Mouse (Mus musculus): ENCODE results near the gene Col1a1. TPM values are rescaled to one million over a fixed set of nuclear protein-coding genes. Genes with fewer than 3 reads are reported as not detected.

Gene Col1a1
- polyA plus RNA-seq, 1 experiment from 2014 or later: 7.4 TPM

DNA sequence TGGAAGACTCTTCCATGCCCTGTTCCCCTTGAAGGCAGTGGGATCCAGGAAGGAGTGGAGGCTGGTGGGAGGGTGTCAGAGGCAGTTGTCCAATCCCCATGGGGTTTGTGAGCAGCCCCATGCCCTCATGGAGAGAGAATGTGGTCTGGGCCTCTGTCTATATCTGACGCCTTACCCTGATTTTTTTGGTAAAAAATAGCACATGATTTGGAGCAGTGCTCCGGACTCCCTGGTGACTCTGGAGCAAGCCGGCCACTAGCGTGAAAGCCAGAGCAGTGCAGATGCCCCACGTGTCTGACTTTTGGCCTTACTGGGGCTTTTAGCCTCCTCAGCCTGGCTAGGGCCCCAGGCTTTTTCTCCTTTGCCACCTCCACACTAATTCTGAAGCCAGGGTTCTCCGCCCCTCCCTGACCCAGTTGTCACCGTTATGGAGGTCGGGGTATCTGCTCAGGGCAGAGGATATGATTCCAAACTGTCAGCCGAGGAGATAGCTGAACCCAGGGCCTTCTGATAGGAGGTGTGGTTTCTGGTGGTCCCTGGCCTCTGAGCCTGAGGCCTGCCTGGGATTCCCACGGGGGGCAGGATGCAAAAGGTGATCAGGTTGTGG, 58.3 kb downstream of the Col1a1 start:
- peaks cover 53% of the 10 kb centered on the region for H3K4me1 ChIP-seq (ENCODE audit: control insufficient read depth, insufficient read depth, low read length)
- WGBS: 47% methylated on average over 10 of the region's 10 CpGs

DNA sequence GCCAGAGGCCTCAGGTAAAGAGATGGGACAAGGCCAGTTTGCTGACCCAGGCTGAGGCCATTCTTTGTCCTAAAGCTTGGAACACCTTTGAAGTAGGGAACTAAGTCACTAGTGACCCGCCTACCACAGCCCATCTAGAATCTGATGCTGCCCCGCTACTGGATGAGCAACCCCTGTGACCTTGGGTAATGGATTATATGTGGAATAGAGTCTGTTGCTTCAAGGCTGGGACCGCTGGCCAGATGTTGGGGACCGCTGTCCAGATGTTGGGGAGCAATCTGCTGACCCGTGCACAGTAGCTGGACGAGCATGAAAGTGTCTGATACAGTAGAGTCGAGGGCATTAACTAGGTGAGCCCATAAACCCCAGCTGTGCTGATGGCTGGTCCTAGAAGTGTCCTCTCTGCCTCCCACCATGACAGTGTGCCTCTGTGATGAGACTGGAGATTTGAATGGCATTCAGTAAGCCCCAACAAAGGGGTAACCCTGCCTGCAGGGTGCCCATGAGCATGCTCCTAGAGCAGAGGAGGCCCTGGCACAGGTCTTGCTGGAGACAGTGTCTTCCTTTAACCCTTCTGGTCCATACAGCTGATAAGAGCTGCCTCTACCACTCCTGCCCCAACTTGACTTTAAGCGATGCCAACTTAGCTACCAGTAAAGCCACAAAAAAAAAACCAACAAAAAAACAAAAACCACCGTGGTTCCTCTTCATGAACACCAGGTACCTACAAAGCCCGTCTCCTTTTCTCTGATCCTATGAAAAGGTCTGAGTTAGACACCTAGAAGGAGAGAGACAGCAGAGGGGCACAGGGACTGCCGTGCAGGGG, 59.1 kb downstream of the Col1a1 start:
- ATAC-seq (ENCODE audit: low read depth): no peak
- Histone ChIP-seq H3K27me3 (ENCODE audit: control insufficient read depth, insufficient read depth, low read length) (peaks cover 4% of the 10 kb centered on the region; the same call in 1 of the 2 replicates), H3K4me1 (ENCODE audit: control insufficient read depth, insufficient read depth, low read length) (peaks cover 50% of the 10 kb centered on the region), H3K4me3 (ENCODE audit: low read depth, low read length) (peak overlapping the region; percentile 97), H3K9me3 (ENCODE audit: control insufficient read depth, low read length) (no peaks in the 10 kb centered on the region), H3K9ac (replicated peaks; ENCODE audit: low read depth, low read length) (peak overlapping the region; percentile 98; the same call in 1 of the 2 replicates), H3K27ac (ENCODE audit: low read depth, low read length) (no peak overlapping the region), H3K4me2 (ENCODE audit: low read depth, low read length) (peak overlapping the region; percentile 100), H3K36me3 (ENCODE audit: control insufficient read depth, insufficient read depth, low read length) (peaks cover 18% of the 10 kb centered on the region)
- 78% methylated on average over 11 of the region's 11 CpGs for WGBS

More for the DNA sequence above, 58.3 kb downstream of the Col1a1 start:
- Histone ChIP-seq H3K4me2 (ENCODE audit: low read depth, low read length) (peak overlapping the region; percentile 100), H3K27ac (ENCODE audit: low read depth, low read length) (no peak overlapping the region), H3K4me3 (ENCODE audit: low read depth, low read length) (peak overlapping the region; percentile 97), H3K9me3 (ENCODE audit: control insufficient read depth, low read length) (no peaks in the 10 kb centered on the region), H3K36me3 (ENCODE audit: control insufficient read depth, insufficient read depth, low read length) (peaks cover 9% of the 10 kb centered on the region; the same call in 1 of the 2 replicates), H3K9ac (replicated peaks; ENCODE audit: low read depth, low read length) (peak overlapping the region; percentile 98), H3K27me3 (ENCODE audit: control insufficient read depth, insufficient read depth, low read length) (peaks cover 4% of the 10 kb centered on the region; the same call in 1 of the 2 replicates)
- no peak for ATAC-seq (ENCODE audit: low read depth)

DNA sequence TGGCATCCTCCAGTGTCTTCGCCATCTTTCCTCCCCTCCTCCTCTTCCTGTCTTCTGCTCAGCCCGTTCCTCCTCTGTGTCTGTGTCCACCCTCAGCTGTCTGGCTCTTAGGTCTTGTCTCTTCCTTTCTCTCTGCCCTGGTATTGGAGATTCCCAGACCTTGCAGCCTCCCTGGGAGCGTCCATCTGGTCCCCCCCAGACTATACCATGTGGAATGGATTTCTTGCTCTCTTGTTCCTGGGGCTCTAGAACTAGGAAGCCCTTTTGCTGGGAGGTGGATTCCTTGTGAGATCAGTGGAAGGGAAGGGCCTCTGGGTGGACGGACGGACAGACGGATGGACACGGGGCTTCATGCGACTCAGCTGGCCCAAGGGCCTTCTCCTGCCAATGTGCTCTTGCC, 60.1 kb downstream of the Col1a1 start:
- no peaks in the 10 kb centered on the region for H3K9me3 ChIP-seq (ENCODE audit: control insufficient read depth, low read length)
- H3K4me1 ChIP-seq (ENCODE audit: control insufficient read depth, insufficient read depth, low read length): peaks cover 52% of the 10 kb centered on the region
- peaks cover 4% of the 10 kb centered on the region; the same call in 1 of the 2 replicates for H3K27me3 ChIP-seq (ENCODE audit: control insufficient read depth, insufficient read depth, low read length)
- WGBS: 87% methylated on average over 8 of the region's 8 CpGs
- peaks cover 27% of the 10 kb centered on the region for H3K36me3 ChIP-seq (ENCODE audit: control insufficient read depth, insufficient read depth, low read length)
- no peak for ATAC-seq (ENCODE audit: low read depth)
- H3K4me2 ChIP-seq (ENCODE audit: low read depth, low read length): peak overlapping the region; percentile 100; the same call in 1 of the 2 replicates
- H3K9ac ChIP-seq (replicated peaks; ENCODE audit: low read depth, low read length): no peak overlapping the region
- H3K27ac ChIP-seq (ENCODE audit: low read depth, low read length): no peak overlapping the region
- no peak overlapping the region for H3K4me3 ChIP-seq (ENCODE audit: low read depth, low read length)

DNA sequence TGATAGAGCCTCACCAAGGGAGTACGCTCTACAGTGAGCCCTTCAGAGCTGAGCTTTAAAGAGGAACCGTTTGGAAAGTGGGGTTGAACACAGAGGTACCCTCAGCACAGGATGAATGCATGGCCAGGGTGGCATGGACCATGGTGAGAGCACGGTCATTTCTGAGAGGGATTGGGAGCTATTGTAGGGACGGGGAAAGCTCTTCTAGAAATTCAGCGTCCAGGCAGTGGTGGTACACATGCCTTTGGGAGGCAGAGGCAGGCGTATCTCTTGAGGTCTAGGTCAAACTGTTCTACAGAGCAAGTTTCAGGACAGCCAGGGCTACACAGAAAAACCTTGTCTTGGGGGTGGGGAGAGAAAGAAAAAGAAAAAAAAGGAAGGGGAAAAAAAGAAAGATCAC, 61.0 kb downstream of the Col1a1 start:
- Histone ChIP-seq H3K4me2 (ENCODE audit: low read depth, low read length) (no peak overlapping the region), H3K9me3 (ENCODE audit: control insufficient read depth, low read length) (no peaks in the 10 kb centered on the region), H3K27me3 (ENCODE audit: control insufficient read depth, insufficient read depth, low read length) (peaks cover 4% of the 10 kb centered on the region; the same call in 1 of the 2 replicates), H3K36me3 (ENCODE audit: control insufficient read depth, insufficient read depth, low read length) (peaks cover 34% of the 10 kb centered on the region), H3K27ac (ENCODE audit: low read depth, low read length) (no peak overlapping the region), H3K4me3 (ENCODE audit: low read depth, low read length) (no peak overlapping the region), H3K4me1 (ENCODE audit: control insufficient read depth, insufficient read depth, low read length) (peaks cover 52% of the 10 kb centered on the region), H3K9ac (replicated peaks; ENCODE audit: low read depth, low read length) (no peak overlapping the region)
- no peak for ATAC-seq (ENCODE audit: low read depth)
- WGBS: 99% methylated on average over 6 of the region's 6 CpGs

DNA sequence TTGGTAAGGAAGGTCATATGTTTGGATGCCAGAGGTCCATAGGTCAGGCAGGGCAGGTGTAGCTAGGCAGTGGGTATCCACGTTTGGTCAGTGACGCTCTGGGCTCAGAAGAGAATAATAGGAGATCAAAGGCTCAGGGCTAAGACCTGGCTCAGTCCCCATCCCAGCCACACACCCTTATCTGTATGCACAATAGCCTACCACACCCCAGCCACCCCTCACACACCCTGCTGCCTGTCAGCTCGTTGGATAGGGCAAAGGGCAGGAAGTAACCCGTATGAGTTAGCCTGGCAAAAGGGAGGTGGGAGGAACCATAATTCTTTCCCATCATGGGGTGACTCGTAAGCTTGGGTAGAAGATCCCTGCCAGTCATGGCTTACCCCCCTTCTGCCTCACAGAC, 61.6 kb downstream of the Col1a1 start:
- Histone ChIP-seq H3K27ac (ENCODE audit: low read depth, low read length) (no peak overlapping the region), H3K9me3 (ENCODE audit: control insufficient read depth, low read length) (no peaks in the 10 kb centered on the region), H3K4me2 (ENCODE audit: low read depth, low read length) (no peak overlapping the region; the same call in 1 of the 2 replicates), H3K27me3 (ENCODE audit: control insufficient read depth, insufficient read depth, low read length) (no peaks in the 10 kb centered on the region), H3K4me1 (ENCODE audit: control insufficient read depth, insufficient read depth, low read length) (peaks cover 49% of the 10 kb centered on the region), H3K4me3 (ENCODE audit: low read depth, low read length) (no peak overlapping the region), H3K9ac (replicated peaks; ENCODE audit: low read depth, low read length) (no peak overlapping the region), H3K36me3 (ENCODE audit: control insufficient read depth, insufficient read depth, low read length) (peaks cover 40% of the 10 kb centered on the region)
- ATAC-seq (ENCODE audit: low read depth): no peak
- 56% methylated on average over 5 of the region's 5 CpGs for WGBS

DNA sequence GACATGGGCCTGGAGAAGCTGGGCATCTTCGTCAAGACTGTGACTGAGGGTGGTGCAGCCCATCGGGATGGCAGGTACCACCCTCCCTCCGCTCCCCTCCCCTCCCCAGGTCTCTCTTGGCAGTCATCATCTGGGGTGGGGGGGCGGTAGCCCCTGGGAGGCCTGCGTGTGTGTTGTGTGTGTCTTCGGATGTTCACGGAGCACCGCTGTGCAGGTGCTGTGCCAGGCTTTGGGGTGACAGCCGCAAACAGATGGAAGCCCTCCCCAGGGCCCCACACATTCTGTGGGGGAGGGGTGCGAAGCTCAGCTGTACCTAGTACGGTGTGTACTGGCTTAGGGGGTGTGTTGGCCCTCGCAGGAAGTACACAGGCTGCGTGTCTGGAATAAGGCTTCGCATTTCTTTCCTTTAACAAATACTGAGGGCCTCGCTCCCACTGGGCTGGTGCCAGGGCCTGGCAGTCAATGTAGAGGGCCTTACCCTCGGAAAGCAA, 62.1 kb downstream of the Col1a1 start:
- Histone ChIP-seq H3K4me3 (ENCODE audit: low read depth, low read length) (no peak overlapping the region), H3K27ac (ENCODE audit: low read depth, low read length) (no peak overlapping the region), H3K9me3 (ENCODE audit: control insufficient read depth, low read length) (no peaks in the 10 kb centered on the region), H3K4me2 (ENCODE audit: low read depth, low read length) (no peak overlapping the region; the same call in 1 of the 2 replicates), H3K9ac (replicated peaks; ENCODE audit: low read depth, low read length) (no peak overlapping the region), H3K4me1 (ENCODE audit: control insufficient read depth, insufficient read depth, low read length) (peaks cover 48% of the 10 kb centered on the region), H3K36me3 (ENCODE audit: control insufficient read depth, insufficient read depth, low read length) (peaks cover 45% of the 10 kb centered on the region), H3K27me3 (ENCODE audit: control insufficient read depth, insufficient read depth, low read length) (no peaks in the 10 kb centered on the region)
- 68% methylated on average over 16 of the region's 16 CpGs for WGBS
- peak; percentile 7; the same call in 1 of the 2 replicates for ATAC-seq (ENCODE audit: low read depth)

DNA sequence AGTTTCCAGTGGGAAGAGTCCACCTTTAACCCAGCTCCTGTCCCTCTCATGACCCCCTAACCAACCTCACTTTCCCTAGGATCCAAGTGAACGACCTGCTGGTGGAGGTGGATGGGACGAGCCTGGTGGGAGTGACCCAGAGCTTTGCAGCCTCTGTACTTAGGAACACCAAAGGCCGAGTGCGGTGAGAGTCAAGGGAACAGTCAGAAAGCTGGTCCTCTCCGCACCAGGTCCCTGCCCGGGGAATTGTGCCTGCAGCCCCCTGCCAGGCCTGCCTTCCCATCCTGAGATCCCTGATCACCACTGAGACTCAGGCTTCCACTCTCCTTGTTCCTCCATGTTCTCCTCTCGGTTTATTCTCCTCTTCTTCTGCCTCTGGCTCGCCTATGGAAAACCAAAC, 64.1 kb downstream of the Col1a1 start:
- Histone ChIP-seq H3K4me1 (ENCODE audit: control insufficient read depth, insufficient read depth, low read length) (peaks cover 27% of the 10 kb centered on the region), H3K4me3 (ENCODE audit: low read depth, low read length) (no peak overlapping the region), H3K9me3 (ENCODE audit: control insufficient read depth, low read length) (no peaks in the 10 kb centered on the region), H3K27me3 (ENCODE audit: control insufficient read depth, insufficient read depth, low read length) (no peaks in the 10 kb centered on the region), H3K36me3 (ENCODE audit: control insufficient read depth, insufficient read depth, low read length) (peaks cover 59% of the 10 kb centered on the region), H3K4me2 (ENCODE audit: low read depth, low read length) (peak overlapping the region; percentile 0; the same call in 1 of the 2 replicates), H3K9ac (replicated peaks; ENCODE audit: low read depth, low read length) (no peak overlapping the region), H3K27ac (ENCODE audit: low read depth, low read length) (no peak overlapping the region)
- no peak for ATAC-seq (ENCODE audit: low read depth)
- WGBS: 73% methylated on average over 8 of the region's 8 CpGs

DNA sequence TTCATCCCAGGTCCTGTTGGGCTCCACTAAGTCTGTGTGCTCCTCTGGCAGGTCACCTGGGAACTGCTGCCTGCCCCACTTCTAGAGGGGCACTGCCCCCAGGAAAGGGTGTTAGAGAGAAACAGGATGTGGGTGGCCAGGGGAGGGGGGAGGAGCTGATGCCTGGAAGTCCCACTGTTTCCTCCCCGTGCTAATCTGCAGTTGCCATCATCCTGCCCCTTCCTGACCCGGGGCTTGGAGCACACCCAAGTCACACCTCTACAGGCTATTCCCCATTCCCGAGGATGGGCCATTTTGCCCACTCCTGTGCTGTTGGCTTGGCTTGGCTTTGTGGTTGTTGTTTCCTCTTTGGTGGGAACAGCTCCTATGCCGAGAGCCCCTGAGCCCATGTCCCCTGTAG, 64.5 kb downstream of the Col1a1 start:
- peak overlapping the region; percentile 0; the same call in 1 of the 2 replicates for H3K4me2 ChIP-seq (ENCODE audit: low read depth, low read length)
- H3K27ac ChIP-seq (ENCODE audit: low read depth, low read length): 0 out of 2 replicates have a peak overlapping the region, but pooled peaks have one; percentile 55
- H3K36me3 ChIP-seq (ENCODE audit: control insufficient read depth, insufficient read depth, low read length): peaks cover 59% of the 10 kb centered on the region
- peak; percentile 1; the same call in 1 of the 2 replicates for ATAC-seq (ENCODE audit: low read depth)
- peaks cover 23% of the 10 kb centered on the region for H3K4me1 ChIP-seq (ENCODE audit: control insufficient read depth, insufficient read depth, low read length)
- no peak overlapping the region for H3K9ac ChIP-seq (replicated peaks; ENCODE audit: low read depth, low read length)
- H3K4me3 ChIP-seq (ENCODE audit: low read depth, low read length): no peak overlapping the region
- no peaks in the 10 kb centered on the region for H3K27me3 ChIP-seq (ENCODE audit: control insufficient read depth, insufficient read depth, low read length)
- H3K9me3 ChIP-seq (ENCODE audit: control insufficient read depth, low read length): no peaks in the 10 kb centered on the region
- WGBS: 45% methylated on average over 4 of the region's 4 CpGs
